Mouse (Mus musculus) hindbrain, postnatal 0 days (tissue): ENCODE measurements around the gene Wbp11. TPM values are rescaled to one million over a fixed set of nuclear protein-coding genes. Genes with fewer than 3 reads are reported as not detected.

Experiments used
- ATAC-seq: fragments of 200-750 bp; cut with Nextera tagmentation; 2 replicates; pipeline ENCODE4 v1.8.0; 2017; ENCODE audit warnings: mild to moderate bottlenecking, moderate TSS enrichment, moderate library complexity
- DNase-seq: peaks from one replicate; pipeline ENCODE4 v3.0.0-alpha.2; 2015; ENCODE audit warnings: low spot score
- H3K27ac ChIP-seq: fragments of 300-500 bp; sonication (generic); 2 replicates; pipeline ENCODE4 v1.5.1; 2014; ENCODE audit warnings: mild to moderate bottlenecking
- H3K27me3 ChIP-seq: fragments of 300-500 bp; sonication (generic); 2 replicates; pipeline ENCODE4 v1.6.1; 2014; ENCODE audit warnings: low read length, mixed read lengths; ENCODE audit not compliant: insufficient read depth
- H3K36me3 ChIP-seq: fragments of 300-500 bp; sonication (generic); 2 replicates; pipeline ENCODE4 v1.6.1; 2014; ENCODE audit warnings: low read length, mixed read lengths; ENCODE audit not compliant: insufficient read depth
- H3K4me1 ChIP-seq: fragments of 300-500 bp; sonication (generic); 2 replicates; pipeline ENCODE4 v1.6.1; 2014; ENCODE audit warnings: antibody characterized with exemption, low read length, mixed read lengths; ENCODE audit not compliant: insufficient read depth
- H3K4me2 ChIP-seq: fragments of 300-500 bp; sonication (generic); 2 replicates; pipeline ENCODE4 v1.6.1; 2014; ENCODE audit warnings: low read depth, mild to moderate bottlenecking, low read length, moderate library complexity, mixed read lengths
- H3K4me3 ChIP-seq: fragments of 300-500 bp; sonication (generic); 2 replicates; pipeline ENCODE4 v1.5.1; 2014; ENCODE audit warnings: low read length
- H3K9ac ChIP-seq: fragments of 300-500 bp; sonication (generic); replicated peaks from 2 replicates; pipeline ENCODE4 v1.6.1; 2014; ENCODE audit warnings: mild to moderate bottlenecking, low read length, moderate library complexity, mixed read lengths
- H3K9me3 ChIP-seq: fragments of 300-500 bp; sonication (generic); 2 replicates; pipeline ENCODE4 v1.6.1; 2016; ENCODE audit warnings: low read length, mixed read lengths
- CTCF ChIP-seq: IDR thresholded peaks from 2 replicates; pipeline ENCODE4 v1.5.1; 2016; ENCODE audit warnings: antibody characterized with exemption, control low read depth, low read depth
- WGBS: fragments of 180-500 bp; shearing (Covaris S2); extraction: QIAGEN DNeasy Blood & Tissue Kit; methylation state at CpG from one replicate; pipeline ENCODE4 v1.1.7; 2014; 5-methylcytosine and 5-hydroxymethylcytosine counted together
- polyA plus RNA-seq: library from polyadenylated mRNA; unstranded; fragments of >200 nt; fragmentation: Nextera tagmentation; extraction: Ambion mirVana; gene quantifications from 2 replicates; pipeline ENCODE4 v1.2.1, GENCODE M21; 2015
- total RNA-seq: library from RNA; depleted of rRNA; stranded (reverse); fragments of >200 nt; gene quantifications from 2 replicates; pipeline ENCODE4 v1.2.3, GENCODE M21; 2014

Wbp11 gene
- total and polyA plus RNA-seq, 2 experiments from 2014 or later: 39.4 to 81.2 TPM

DNA sequence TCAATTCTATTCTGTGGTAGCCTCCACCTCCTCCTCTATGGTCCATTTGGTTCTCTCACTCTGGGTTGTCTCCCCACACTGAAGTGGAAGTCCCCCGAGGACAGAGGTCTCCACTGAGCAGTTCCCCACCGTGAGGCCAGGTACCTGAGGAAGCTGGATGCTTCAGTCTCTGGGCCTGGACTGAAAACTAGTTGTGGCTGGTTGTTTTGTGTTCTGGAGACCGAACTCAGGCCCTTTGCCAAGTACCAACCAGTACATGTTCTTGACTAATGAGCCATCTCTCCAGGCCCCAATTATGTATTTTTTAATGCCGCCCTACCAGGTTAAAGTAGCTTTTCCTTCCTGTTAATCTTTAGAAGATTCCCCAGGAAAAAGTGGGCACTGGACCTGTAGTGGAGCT is 24.3 kb upstream of the Wbp11 start:
- no peak for ATAC-seq
- 72% methylated on average over 4 of the region's 4 CpGs for WGBS
- Histone ChIP-seq H3K27ac (peak overlapping the region; percentile 17; the same call in 1 of the 2 replicates), H3K9me3 (no peaks in the 10 kb centered on the region), H3K9ac (no peak overlapping the region), H3K4me3 (no peak overlapping the region), H3K36me3 (no peaks in the 10 kb centered on the region), H3K4me1 (no peaks in the 10 kb centered on the region), H3K27me3 (no peaks in the 10 kb centered on the region), H3K4me2 (no peak overlapping the region)
- no peak for DNase-seq
- no peak for TF ChIP-seq CTCF

GRCm38 (mm10) chr6:136850267-136850666 is 22.2 kb upstream of the Wbp11 start:
- Histone ChIP-seq H3K9me3 (no peaks in the 10 kb centered on the region), H3K27me3 (no peaks in the 10 kb centered on the region), H3K9ac (no peak overlapping the region), H3K27ac (no peak overlapping the region), H3K4me2 (no peak overlapping the region), H3K36me3 (no peaks in the 10 kb centered on the region), H3K4me3 (no peak overlapping the region), H3K4me1 (no peaks in the 10 kb centered on the region)
- 79% methylated on average over 6 of the region's 6 CpGs for WGBS
- no peak for TF ChIP-seq CTCF
- DNase-seq (no peak), ATAC-seq (no peak)

DNA sequence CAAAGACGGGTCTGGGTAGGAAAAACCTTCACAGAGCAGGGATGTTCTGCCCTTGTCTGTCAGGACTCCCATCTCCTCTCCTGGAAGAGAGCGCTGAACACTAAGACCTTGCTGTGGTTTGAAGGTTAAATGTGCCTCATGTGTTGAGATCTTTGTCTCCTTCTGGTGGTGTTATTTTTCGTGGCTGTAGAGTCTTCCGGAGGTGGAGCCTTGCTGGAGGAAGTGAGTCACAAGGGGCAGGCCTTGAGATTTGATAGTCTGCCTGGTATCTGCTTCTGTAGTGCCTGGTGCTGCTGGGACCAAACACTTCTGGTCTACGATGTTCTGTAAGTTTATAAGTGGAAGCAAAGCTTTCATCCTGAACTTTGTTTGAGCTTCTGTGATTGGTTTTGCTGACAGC is 20.9 kb upstream of the Wbp11 start:
- no peak overlapping the region for H3K4me3 ChIP-seq
- no peak for TF ChIP-seq CTCF
- H3K36me3 ChIP-seq: no peaks in the 10 kb centered on the region
- DNase-seq (no peak), ATAC-seq (no peak)
- no peaks in the 10 kb centered on the region for H3K9me3 ChIP-seq
- no peaks in the 10 kb centered on the region for H3K4me1 ChIP-seq
- no peaks in the 10 kb centered on the region for H3K27me3 ChIP-seq
- H3K9ac ChIP-seq: no peak overlapping the region
- H3K4me2 ChIP-seq: no peak overlapping the region
- no peak overlapping the region for H3K27ac ChIP-seq
- WGBS: 85% methylated on average over 5 of the region's 5 CpGs

- Histone ChIP-seq H3K4me2 (no peak overlapping the region), H3K4me3 (no peak overlapping the region), H3K9ac (no peak overlapping the region), H3K4me1 (no peaks in the 10 kb centered on the region), H3K9me3 (no peaks in the 10 kb centered on the region), H3K27ac (no peak overlapping the region), H3K36me3 (no peaks in the 10 kb centered on the region), H3K27me3 (no peaks in the 10 kb centered on the region)
- 85% methylated on average over 8 of the region's 8 CpGs for WGBS
- ATAC-seq (no peak), DNase-seq (no peak)
- no peak for TF ChIP-seq CTCF
These were observed 20.4 kb upstream of the Wbp11 start for GRCm38 (mm10) chr6:136848399-136848798.

DNA sequence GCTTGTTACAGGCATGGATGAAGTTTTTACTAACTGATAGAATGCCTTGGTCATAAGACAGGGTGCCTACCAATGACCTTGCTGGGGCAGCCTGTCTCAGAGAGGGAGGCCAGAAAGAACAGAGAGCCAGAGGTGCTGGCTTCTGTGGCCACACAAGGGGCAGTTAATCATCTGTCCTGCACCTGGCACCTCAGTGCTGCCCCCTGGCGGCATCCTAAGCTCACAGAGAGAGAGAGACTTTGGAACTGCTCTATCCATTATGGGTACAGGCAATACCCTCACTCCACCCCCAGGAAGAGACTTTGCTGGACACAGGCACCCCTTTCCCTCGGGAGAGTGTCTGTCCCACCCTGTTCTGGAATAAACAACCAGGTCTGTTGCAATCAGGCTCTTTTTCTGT is 19.8 kb upstream of the Wbp11 start:
- no peak overlapping the region for H3K4me3 ChIP-seq
- WGBS: 21% methylated on average over 2 of the region's 2 CpGs
- ATAC-seq (no peak), DNase-seq (peak; percentile 11)
- H3K4me2 ChIP-seq: no peak overlapping the region
- no peaks in the 10 kb centered on the region for H3K4me1 ChIP-seq
- H3K9me3 ChIP-seq: no peaks in the 10 kb centered on the region
- no peaks in the 10 kb centered on the region for H3K36me3 ChIP-seq
- no peak overlapping the region for H3K9ac ChIP-seq
- no peak overlapping the region for H3K27ac ChIP-seq
- H3K27me3 ChIP-seq: no peaks in the 10 kb centered on the region
- peak; percentile 61 for TF ChIP-seq CTCF

DNA sequence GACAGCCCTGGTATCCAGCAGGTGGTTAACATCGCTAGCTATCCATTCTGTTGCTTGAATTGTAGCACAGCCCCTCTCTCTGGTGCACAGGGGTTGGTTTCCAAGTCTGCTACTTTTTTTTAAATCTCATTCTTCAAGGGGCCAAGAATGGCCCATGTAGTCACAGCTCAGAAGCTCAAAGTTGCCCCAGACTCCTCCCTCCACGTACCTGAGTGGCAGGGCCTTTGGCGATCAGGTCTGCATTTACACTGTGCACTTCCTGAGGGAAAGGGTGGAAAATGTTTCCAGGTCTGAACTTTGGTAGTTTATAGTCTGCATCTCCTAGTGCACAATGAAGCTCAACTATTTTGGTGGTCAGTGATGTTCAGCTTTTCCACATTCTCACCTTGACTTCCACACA is 19.2 kb upstream of the Wbp11 start:
- TF ChIP-seq CTCF: no peak

GRCm38 (mm10) chr6:136845706-136846480 is 17.9 kb upstream of the Wbp11 start:
- H3K4me1 ChIP-seq: no peaks in the 10 kb centered on the region
- no peak for TF ChIP-seq CTCF
- H3K27ac ChIP-seq: no peak overlapping the region
- H3K9ac ChIP-seq: no peak overlapping the region
- no peak overlapping the region for H3K4me2 ChIP-seq
- 74% methylated on average over 5 of the region's 5 CpGs for WGBS
- H3K36me3 ChIP-seq: no peaks in the 10 kb centered on the region
- no peaks in the 10 kb centered on the region for H3K27me3 ChIP-seq
- no peaks in the 10 kb centered on the region for H3K9me3 ChIP-seq
- ATAC-seq: no peak
- no peak for DNase-seq
- no peak overlapping the region for H3K4me3 ChIP-seq

More for the DNA sequence above, 19.2 kb upstream of the Wbp11 start:
- Histone ChIP-seq H3K4me3 (no peak overlapping the region), H3K36me3 (no peaks in the 10 kb centered on the region), H3K4me2 (no peak overlapping the region), H3K27ac (no peak overlapping the region), H3K9me3 (no peaks in the 10 kb centered on the region), H3K4me1 (no peaks in the 10 kb centered on the region), H3K27me3 (no peaks in the 10 kb centered on the region), H3K9ac (no peak overlapping the region)
- WGBS: 92% methylated on average over 3 of the region's 3 CpGs
- no peak for ATAC-seq
- DNase-seq: no peak
